Mouse (Mus musculus): Measurements from ENCODE around the gene Rbak. TPM values are rescaled to one million over a fixed set of nuclear protein-coding genes. Genes with fewer than 3 reads are reported as not detected.

Gene Rbak
- polyA plus RNA-seq, 1 experiment from 2014 or later, result 8.6 TPM

- H3K4me2 ChIP-seq, result no peak overlapping the region
- H3K27me3 ChIP-seq (ENCODE audit: control insufficient read depth, insufficient read depth, low read length), result no peaks in the 10 kb centered on the region
- no peaks in the 10 kb centered on the region for H3K4me1 ChIP-seq (ENCODE audit: control insufficient read depth, insufficient read depth, low read length)
- H3K27ac ChIP-seq (ENCODE audit: low read depth, low read length), result no peak overlapping the region
- peaks cover 12% of the 10 kb centered on the region for H3K9me3 ChIP-seq (replicated peaks; ENCODE audit: control insufficient read depth, low read length)
- no peaks in the 10 kb centered on the region for H3K36me3 ChIP-seq (ENCODE audit: control insufficient read depth, insufficient read depth, low read length)
- no peak overlapping the region for H3K9ac ChIP-seq (ENCODE audit: low read depth, low read length)
- 91% methylated on average over 16 of the region's 16 CpGs for WGBS (ENCODE audit: insufficient replicate concordance)
- no peak for ATAC-seq (replicated peaks; ENCODE audit: insufficient number of reproducible peaks, low FRiP score, low TSS enrichment)
- H3K4me3 ChIP-seq (ENCODE audit: low read depth, low read length), result no peak overlapping the region
Observed at GRCm38 (mm10) chr5:143129101-143129500, 51.5 kb downstream of the Rbak start.

- no peak overlapping the region for H3K4me3 ChIP-seq (ENCODE audit: low read depth, low read length)
- H3K27me3 ChIP-seq (ENCODE audit: control insufficient read depth, insufficient read depth, low read length), result no peaks in the 10 kb centered on the region
- H3K4me1 ChIP-seq (ENCODE audit: control insufficient read depth, insufficient read depth, low read length), result no peaks in the 10 kb centered on the region
- ATAC-seq (replicated peaks; ENCODE audit: insufficient number of reproducible peaks, low FRiP score, low TSS enrichment), result no peak
- H3K9ac ChIP-seq (ENCODE audit: low read depth, low read length), result no peak overlapping the region
- peaks cover 12% of the 10 kb centered on the region for H3K9me3 ChIP-seq (replicated peaks; ENCODE audit: control insufficient read depth, low read length)
- H3K36me3 ChIP-seq (ENCODE audit: control insufficient read depth, insufficient read depth, low read length), result no peaks in the 10 kb centered on the region
- 72% methylated on average over 8 of the region's 8 CpGs for WGBS (ENCODE audit: insufficient replicate concordance)
- no peak overlapping the region for H3K4me2 ChIP-seq
- H3K27ac ChIP-seq (ENCODE audit: low read depth, low read length), result no peak overlapping the region
Observed at GRCm38 (mm10) chr5:143127837-143128236, 52.7 kb downstream of the Rbak start.

GRCm38 (mm10) chr5:143126908-143127307 is 53.7 kb downstream of the Rbak start:
- Histone ChIP-seq H3K36me3 (ENCODE audit: control insufficient read depth, insufficient read depth, low read length) (no peaks in the 10 kb centered on the region), H3K9me3 (replicated peaks; ENCODE audit: control insufficient read depth, low read length) (peaks cover 12% of the 10 kb centered on the region), H3K9ac (ENCODE audit: low read depth, low read length) (no peak overlapping the region), H3K4me3 (ENCODE audit: low read depth, low read length) (no peak overlapping the region), H3K4me2 (no peak overlapping the region), H3K27me3 (ENCODE audit: control insufficient read depth, insufficient read depth, low read length) (no peaks in the 10 kb centered on the region), H3K27ac (ENCODE audit: low read depth, low read length) (no peak overlapping the region), H3K4me1 (ENCODE audit: control insufficient read depth, insufficient read depth, low read length) (no peaks in the 10 kb centered on the region)
- no peak for ATAC-seq (replicated peaks; ENCODE audit: insufficient number of reproducible peaks, low FRiP score, low TSS enrichment)
- 71% methylated on average over 4 of the region's 4 CpGs for WGBS (ENCODE audit: insufficient replicate concordance)

GRCm38 (mm10) chr5:143126089-143126488 is 54.5 kb downstream of the Rbak start:
- H3K4me3 ChIP-seq (ENCODE audit: low read depth, low read length), result no peak overlapping the region
- H3K4me2 ChIP-seq, result no peak overlapping the region
- H3K36me3 ChIP-seq (ENCODE audit: control insufficient read depth, insufficient read depth, low read length), result no peaks in the 10 kb centered on the region
- H3K27me3 ChIP-seq (ENCODE audit: control insufficient read depth, insufficient read depth, low read length), result no peaks in the 10 kb centered on the region
- H3K9me3 ChIP-seq (replicated peaks; ENCODE audit: control insufficient read depth, low read length), result peaks cover 12% of the 10 kb centered on the region
- no peaks in the 10 kb centered on the region for H3K4me1 ChIP-seq (ENCODE audit: control insufficient read depth, insufficient read depth, low read length)
- ATAC-seq (replicated peaks; ENCODE audit: insufficient number of reproducible peaks, low FRiP score, low TSS enrichment), result no peak
- no peak overlapping the region for H3K9ac ChIP-seq (ENCODE audit: low read depth, low read length)
- WGBS (ENCODE audit: insufficient replicate concordance), result 89% methylated on average over 9 of the region's 9 CpGs
- H3K27ac ChIP-seq (ENCODE audit: low read depth, low read length), result no peak overlapping the region

GRCm38 (mm10) chr5:143125601-143126000 is 55.0 kb downstream of the Rbak start:
- no peak for ATAC-seq (replicated peaks; ENCODE audit: insufficient number of reproducible peaks, low FRiP score, low TSS enrichment)
- H3K4me3 ChIP-seq (ENCODE audit: low read depth, low read length), result no peak overlapping the region
- H3K36me3 ChIP-seq (ENCODE audit: control insufficient read depth, insufficient read depth, low read length), result no peaks in the 10 kb centered on the region
- no peaks in the 10 kb centered on the region for H3K27me3 ChIP-seq (ENCODE audit: control insufficient read depth, insufficient read depth, low read length)
- 64% methylated on average over 7 of the region's 7 CpGs for WGBS (ENCODE audit: insufficient replicate concordance)
- no peaks in the 10 kb centered on the region for H3K4me1 ChIP-seq (ENCODE audit: control insufficient read depth, insufficient read depth, low read length)
- no peak overlapping the region for H3K27ac ChIP-seq (ENCODE audit: low read depth, low read length)
- H3K9me3 ChIP-seq (replicated peaks; ENCODE audit: control insufficient read depth, low read length), result peaks cover 12% of the 10 kb centered on the region
- H3K4me2 ChIP-seq, result no peak overlapping the region
- no peak overlapping the region for H3K9ac ChIP-seq (ENCODE audit: low read depth, low read length)

- no peak overlapping the region for H3K27ac ChIP-seq (ENCODE audit: low read depth, low read length)
- H3K4me2 ChIP-seq, result no peak overlapping the region
- no peak for ATAC-seq (replicated peaks; ENCODE audit: insufficient number of reproducible peaks, low FRiP score, low TSS enrichment)
- WGBS (ENCODE audit: insufficient replicate concordance), result 77% methylated on average over 4 of the region's 4 CpGs
- no peaks in the 10 kb centered on the region for H3K4me1 ChIP-seq (ENCODE audit: control insufficient read depth, insufficient read depth, low read length)
- no peak overlapping the region for H3K9ac ChIP-seq (ENCODE audit: low read depth, low read length)
- H3K4me3 ChIP-seq (ENCODE audit: low read depth, low read length), result no peak overlapping the region
- no peaks in the 10 kb centered on the region for H3K27me3 ChIP-seq (ENCODE audit: control insufficient read depth, insufficient read depth, low read length)
- peaks cover 12% of the 10 kb centered on the region for H3K9me3 ChIP-seq (replicated peaks; ENCODE audit: control insufficient read depth, low read length)
- H3K36me3 ChIP-seq (ENCODE audit: control insufficient read depth, insufficient read depth, low read length), result no peaks in the 10 kb centered on the region
Observed at GRCm38 (mm10) chr5:143124805-143125378, 55.7 kb downstream of the Rbak start.

- no peak overlapping the region for H3K27ac ChIP-seq (ENCODE audit: low read depth, low read length)
- no peaks in the 10 kb centered on the region for H3K4me1 ChIP-seq (ENCODE audit: control insufficient read depth, insufficient read depth, low read length)
- H3K9me3 ChIP-seq (replicated peaks; ENCODE audit: control insufficient read depth, low read length), result peaks cover under 1% of the 10 kb centered on the region; the same call in 1 of the 2 replicates
- WGBS (ENCODE audit: insufficient replicate concordance), result 26% methylated on average over 1 of the region's 1 CpGs
- no peak overlapping the region for H3K4me3 ChIP-seq (ENCODE audit: low read depth, low read length)
- H3K4me2 ChIP-seq, result no peak overlapping the region
- H3K27me3 ChIP-seq (ENCODE audit: control insufficient read depth, insufficient read depth, low read length), result no peaks in the 10 kb centered on the region
- no peak overlapping the region for H3K9ac ChIP-seq (ENCODE audit: low read depth, low read length)
- ATAC-seq (replicated peaks; ENCODE audit: insufficient number of reproducible peaks, low FRiP score, low TSS enrichment), result no peak
- no peaks in the 10 kb centered on the region for H3K36me3 ChIP-seq (ENCODE audit: control insufficient read depth, insufficient read depth, low read length)
Observed at GRCm38 (mm10) chr5:143122673-143123072, 57.9 kb downstream of the Rbak start.

Small RNA genes lying within 50 kb of the gene (microRNA-seq; reads per million reads assigned to microRNA genes)
- gene Gm44405 (ENCODE audit: borderline number of aligned reads), result not detected

Other genes with a start within 250 kb of the Rbak start
- gene Fscn1, start 220.4 kb downstream of the Rbak start, polyA plus RNA-seq (2014; fragmentation: Nextera tagmentation; extraction: Ambion mirVana), result 180 and 186 TPM in 2 replicates
- gene Rnf216, start 67.8 kb downstream of the Rbak start, polyA plus RNA-seq (2014; fragmentation: Nextera tagmentation; extraction: Ambion mirVana), result 22.8 and 35.2 TPM in 2 replicates
- gene Olfr718-ps1, start 33.2 kb downstream of the Rbak start, polyA plus RNA-seq (2014; fragmentation: Nextera tagmentation; extraction: Ambion mirVana), result 0.06 and 0.07 TPM in 2 replicates
- gene Spdye4b, start 242 bp upstream of the Rbak start, polyA plus RNA-seq (2014; fragmentation: Nextera tagmentation; extraction: Ambion mirVana), result not detected in 2 replicates
- not detected in 2 replicates for gene Spdye4a, start 46.1 kb upstream of the Rbak start, polyA plus RNA-seq (2014; fragmentation: Nextera tagmentation; extraction: Ambion mirVana)
- gene Zfp12, start 54.4 kb upstream of the Rbak start, polyA plus RNA-seq (2014; fragmentation: Nextera tagmentation; extraction: Ambion mirVana), result 8.4 and 9.2 TPM in 2 replicates
- gene Zfp316, start 89.2 kb upstream of the Rbak start, polyA plus RNA-seq (2014; fragmentation: Nextera tagmentation; extraction: Ambion mirVana), result 0.89 and 1.2 TPM in 2 replicates
- not detected in 2 replicates for gene Zfp853, start 112.8 kb upstream of the Rbak start, polyA plus RNA-seq (2014; fragmentation: Nextera tagmentation; extraction: Ambion mirVana)
- 19.9 and 25.4 TPM in 2 replicates for gene E130309D02Rik, start 134.6 kb upstream of the Rbak start, polyA plus RNA-seq (2014; fragmentation: Nextera tagmentation; extraction: Ambion mirVana)
- 56.6 and 56.9 TPM in 2 replicates for gene Zdhhc4, start 148.5 kb upstream of the Rbak start, polyA plus RNA-seq (2014; fragmentation: Nextera tagmentation; extraction: Ambion mirVana)
- 0.77 and 1.1 TPM in 2 replicates for gene Grid2ip, start 176.6 kb upstream of the Rbak start, polyA plus RNA-seq (2014; fragmentation: Nextera tagmentation; extraction: Ambion mirVana)
- 269 and 291 TPM in 2 replicates for gene Kdelr2, start 223.1 kb upstream of the Rbak start, polyA plus RNA-seq (2014; fragmentation: Nextera tagmentation; extraction: Ambion mirVana)